Mouse (Mus musculus) left cerebral cortex, adult 2 months (tissue): Measurements from ENCODE around the gene Ddost. TPM values are rescaled to one million over a fixed set of nuclear protein-coding genes. Genes with fewer than 3 reads are reported as not detected.

Experiments used
- DNase-seq, 2 experiments: peaks; one replicate each; pipeline ENCODE4 v3.0.0; 2021 to 2022; ENCODE audit warnings: low spot score in 2 of 2, mixed read lengths in 1 of 2; ENCODE audit errors: extremely low spot score in 1 of 2
- H3K27ac ChIP-seq: fragments of 200-600 bp; 2 replicates; pipeline ENCODE4 v1.8.1; 2022
- H3K4me3 ChIP-seq: fragments of 200-600 bp; 2 replicates; pipeline ENCODE4 v1.8.1; 2022
- CTCF ChIP-seq: fragments of 200-600 bp; IDR thresholded peaks from 2 replicates; pipeline ENCODE4 v1.8.1; 2022; ENCODE audit warnings: antibody characterized with exemption, mild to moderate bottlenecking, moderate library complexity
- intact Hi-C: fragments of 180-260 bp; cut with DNase I; formaldehyde crosslinking; loops from one replicate; pipeline ENCODE4 v1.15.1; 2025
- total RNA-seq, 2 experiments: library from RNA; stranded (reverse); gene quantifications; 2 replicates each; pipeline ENCODE4 v1.2.3; 2021

The Ddost gene
- total RNA-seq, 2 experiments from 2014 or later: 82.4 to 88.9 TPM

DNA sequence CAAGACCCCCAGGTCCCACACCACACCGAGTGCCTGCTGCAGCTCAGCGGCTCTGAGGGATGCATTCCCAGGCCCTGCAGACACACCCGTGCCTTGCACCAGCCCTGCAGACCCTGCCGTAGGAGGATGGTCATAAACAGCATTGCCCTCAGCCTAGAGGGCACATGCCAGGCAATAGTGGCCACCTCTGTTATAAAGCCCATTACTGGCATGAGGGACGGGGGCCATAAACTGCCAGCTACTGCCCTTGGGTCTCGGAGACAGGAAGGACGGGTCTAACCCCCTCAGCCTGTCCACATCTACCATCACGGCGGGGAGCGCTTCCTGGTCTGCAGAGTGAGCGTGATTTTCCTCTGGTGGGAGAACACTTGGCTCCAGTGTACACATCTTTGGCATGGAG lies 8.5 kb downstream of the Ddost start:
- DNase-seq: no peak
- intact Hi-C loops: no loop called here

DNA sequence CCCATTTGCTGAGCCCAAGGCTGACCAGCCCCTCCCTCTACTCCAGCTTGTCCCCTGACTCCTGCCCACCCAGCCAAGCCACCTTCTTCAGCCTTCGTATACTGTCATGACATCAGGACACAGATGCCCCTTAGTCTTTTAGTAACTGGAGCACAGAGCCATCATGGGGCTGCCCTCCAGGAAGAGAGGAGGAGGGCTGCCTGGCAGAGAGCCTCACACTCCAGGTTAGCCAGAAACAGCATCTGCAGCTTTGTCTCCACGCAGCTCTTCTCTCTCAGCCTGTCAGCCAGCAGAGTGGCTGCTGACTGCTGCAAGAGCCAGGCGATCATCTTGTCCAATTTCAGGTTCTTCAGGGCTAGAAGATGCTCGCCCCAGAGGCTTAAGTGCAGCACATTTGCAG lies 9.3 kb downstream of the Ddost start:
- TF ChIP-seq CTCF: no peak
- Histone ChIP-seq H3K4me3 (no peak overlapping the region), H3K27ac (peak overlapping the region; percentile 40)
- DNase-seq: no peak
- intact Hi-C loops: no loop called here

More for the DNA sequence above, 8.5 kb downstream of the Ddost start:
- TF ChIP-seq CTCF: no peak
- H3K27ac ChIP-seq: no peak overlapping the region
- H3K4me3 ChIP-seq: no peak overlapping the region

DNA sequence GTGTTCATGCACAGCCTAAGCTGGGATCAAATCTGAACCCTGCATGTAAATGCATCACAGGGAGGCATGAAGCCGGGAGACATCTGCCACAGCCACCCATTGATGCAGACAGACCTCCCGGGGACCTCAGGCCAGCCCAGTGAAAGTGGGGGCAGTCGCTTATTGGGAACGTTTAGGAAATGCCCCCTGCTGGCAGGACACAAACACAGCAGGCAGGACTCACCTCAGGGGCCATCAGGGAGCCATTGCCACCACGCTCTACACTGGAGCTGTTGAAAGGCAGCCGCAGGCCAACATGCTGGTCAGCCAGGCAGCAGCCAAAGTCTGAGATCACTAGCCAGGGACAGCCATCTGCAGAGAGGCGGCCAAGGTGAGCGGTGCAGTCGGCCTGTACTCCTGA lies 11.3 kb downstream of the Ddost start:
- intact Hi-C loops: no loop called here
- H3K4me3 ChIP-seq: no peak overlapping the region
- no peak for DNase-seq
- TF ChIP-seq CTCF: peak; percentile 52
- no peak overlapping the region for H3K27ac ChIP-seq

DNA sequence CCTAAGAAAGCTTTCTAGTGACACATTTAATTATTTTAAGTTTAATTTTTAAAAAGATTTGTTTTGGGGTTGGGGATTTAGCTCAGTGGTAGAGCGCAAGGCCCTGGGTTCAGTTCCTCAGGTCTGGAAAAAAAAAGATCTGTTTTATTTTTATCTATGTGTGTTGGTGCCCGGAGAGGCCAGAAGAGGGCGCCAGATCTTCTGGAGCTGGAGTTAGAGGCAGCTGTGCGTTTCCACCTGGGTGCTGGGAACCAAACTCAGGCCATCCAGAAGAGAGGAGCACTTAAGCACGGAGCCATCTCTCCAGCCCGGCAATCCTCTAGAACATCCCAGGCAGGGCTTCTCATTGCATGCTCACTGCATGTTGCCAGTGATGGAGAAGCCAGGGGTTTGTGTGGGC lies 11.8 kb downstream of the Ddost start:
- TF ChIP-seq CTCF: peak; percentile 34
- intact Hi-C loops: no loop called here
- no peak overlapping the region for H3K27ac ChIP-seq
- DNase-seq: no peak
- no peak overlapping the region for H3K4me3 ChIP-seq

DNA sequence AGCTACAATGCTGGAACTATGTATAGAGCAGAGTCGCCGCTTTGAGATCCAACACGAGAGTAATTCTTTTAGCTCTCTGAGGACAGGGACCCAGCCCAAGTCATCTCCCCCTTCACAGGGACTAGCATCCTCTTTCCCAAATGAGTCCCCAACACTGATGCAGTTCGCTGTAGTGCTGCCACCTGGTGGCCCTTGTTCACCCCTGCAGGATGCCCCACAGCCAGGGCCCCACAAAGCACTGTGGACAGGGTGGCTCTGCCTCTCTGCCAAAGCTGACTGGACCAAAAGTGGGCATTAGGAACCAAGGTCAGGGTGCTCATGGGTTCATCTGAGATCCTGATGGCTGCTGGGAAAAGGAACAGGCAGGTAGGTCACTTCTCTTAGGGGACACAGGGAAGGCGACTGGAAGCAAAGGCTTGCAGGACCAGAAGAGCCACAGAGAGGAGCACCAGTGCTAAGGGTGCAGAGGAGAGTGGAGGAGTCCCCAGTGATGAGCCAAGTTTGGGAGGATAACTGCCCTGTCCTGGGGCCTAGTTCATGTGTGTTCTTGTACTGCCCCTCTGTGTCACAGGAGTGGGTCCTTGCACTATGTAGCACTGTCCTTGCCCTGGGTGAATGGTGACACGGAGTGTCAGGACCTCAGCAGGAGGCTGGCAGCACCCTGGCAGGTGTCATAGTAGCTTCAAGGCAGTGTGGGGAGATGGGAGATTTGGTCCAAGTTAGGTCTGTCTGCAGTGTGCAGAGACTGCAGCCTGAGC lies 14.2 kb downstream of the Ddost start:
- DNase-seq: peak; percentile 62 to 65
- H3K4me3 ChIP-seq: no peak overlapping the region
- intact Hi-C loops: loop anchor here (1.0 kb wide), 2 partner anchors 61 to 108 kb away; no protein-coding TSS in a partner anchor
- 0 out of 2 replicates have a peak overlapping the region, but pooled peaks have one; percentile 36 for H3K27ac ChIP-seq
- peak; percentile 91 for TF ChIP-seq CTCF

DNA sequence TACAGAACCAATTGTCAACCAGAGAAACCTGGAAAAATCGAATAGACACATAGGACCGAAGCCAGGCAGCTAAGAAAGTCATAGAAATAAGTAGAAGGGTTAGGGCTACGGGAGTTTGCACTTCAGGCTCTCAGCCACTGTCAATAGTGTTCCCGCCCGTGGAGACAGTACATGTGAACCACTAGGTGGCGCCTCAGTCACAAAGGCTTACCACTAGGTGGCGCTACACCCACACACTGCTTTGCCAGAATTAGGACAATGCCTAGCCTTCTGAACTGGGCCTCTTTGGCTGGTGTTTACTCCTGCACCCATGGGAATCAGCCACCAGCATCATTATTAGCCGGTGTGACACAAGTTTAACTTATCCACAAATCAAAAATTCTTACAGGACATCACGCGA lies 15.0 kb downstream of the Ddost start:
- intact Hi-C loops: loop anchor here (1.0 kb wide), 2 partner anchors 60 to 107 kb away; no protein-coding TSS in a partner anchor

DNA sequence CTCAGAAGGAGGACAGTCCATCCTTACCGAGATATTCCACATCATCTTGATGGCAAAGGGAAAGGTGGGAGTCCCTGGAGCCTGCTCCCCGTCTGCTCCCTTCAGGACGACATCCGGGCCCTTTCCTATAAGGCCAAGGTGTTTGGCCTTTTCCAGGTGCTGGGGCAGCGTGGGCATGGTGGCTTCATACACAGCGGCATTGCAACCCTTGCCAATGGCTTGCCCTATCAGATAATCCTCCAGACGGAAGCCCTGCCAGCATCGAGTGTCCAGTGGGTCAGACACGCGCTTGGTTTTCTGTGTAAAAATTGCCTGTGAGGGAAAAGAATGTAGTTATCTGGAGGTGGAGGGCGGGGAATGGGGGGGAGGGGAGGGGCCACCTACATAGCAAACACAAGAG lies 16.2 kb downstream of the Ddost start:
- no peak for TF ChIP-seq CTCF
- intact Hi-C loops: loop anchor here (5.0 kb wide), 1 partner anchor 532 kb away; no protein-coding TSS in a partner anchor
- no peak for DNase-seq

More for the DNA sequence above, 15.0 kb downstream of the Ddost start:
- DNase-seq: peak; percentile 82 to 89
- Histone ChIP-seq H3K27ac (no peak overlapping the region; the same call in 1 of the 2 replicates), H3K4me3 (no peak overlapping the region)
- TF ChIP-seq CTCF: no peak; the same call in none of the 2 replicates

DNA sequence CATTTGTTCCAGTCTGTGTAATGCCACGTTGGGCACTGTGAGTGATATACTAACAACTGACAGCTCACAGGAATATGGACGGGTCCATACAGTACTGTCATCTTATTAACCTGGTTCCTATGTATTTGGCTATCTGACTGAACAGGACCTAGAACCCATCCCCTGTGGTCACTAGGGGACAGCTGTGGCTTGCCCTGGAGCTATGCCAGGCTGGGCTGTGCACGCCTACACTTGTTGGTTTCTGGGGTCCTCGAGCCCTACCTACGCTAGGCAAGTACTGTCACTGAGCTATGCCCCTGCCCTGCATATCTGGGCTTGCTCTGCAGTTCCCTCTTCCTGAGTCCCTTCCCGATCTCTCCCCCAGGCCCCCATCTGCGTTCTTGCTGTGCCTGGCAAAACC lies 17.0 kb downstream of the Ddost start:
- intact Hi-C loops: loop anchor here (5.0 kb wide), 1 partner anchor 531 kb away; no protein-coding TSS in a partner anchor
- TF ChIP-seq CTCF: no peak
- no peak for DNase-seq
- Histone ChIP-seq H3K27ac (no peak overlapping the region), H3K4me3 (no peak overlapping the region)

More for the DNA sequence above, 16.2 kb downstream of the Ddost start:
- Histone ChIP-seq H3K27ac (no peak overlapping the region), H3K4me3 (no peak overlapping the region)

DNA sequence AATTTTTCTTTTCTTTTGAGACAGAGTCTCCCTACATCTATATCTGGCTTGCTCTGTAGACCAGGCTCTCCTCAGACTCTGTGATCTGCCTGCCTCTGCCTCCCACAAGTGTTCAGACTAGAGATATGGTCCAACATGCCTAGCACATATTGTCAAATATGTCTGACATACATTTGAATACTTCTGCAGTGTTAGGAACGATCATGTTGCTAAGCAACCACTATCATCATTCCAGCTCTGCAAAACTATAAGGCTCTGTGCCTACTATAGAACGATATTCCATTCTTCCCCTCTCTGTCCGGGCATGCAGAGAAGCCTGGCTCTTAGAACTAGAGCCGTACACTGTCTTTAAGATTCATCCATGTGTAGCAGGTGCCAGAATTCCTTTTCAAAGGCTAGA lies 18.2 kb downstream of the Ddost start:
- no peak for DNase-seq
- H3K27ac ChIP-seq: peak overlapping the region; percentile 62
- H3K4me3 ChIP-seq: no peak overlapping the region
- no peak for TF ChIP-seq CTCF
- intact Hi-C loops: loop anchor here (5.0 kb wide), 1 partner anchor 530 kb away; no protein-coding TSS in a partner anchor

DNA sequence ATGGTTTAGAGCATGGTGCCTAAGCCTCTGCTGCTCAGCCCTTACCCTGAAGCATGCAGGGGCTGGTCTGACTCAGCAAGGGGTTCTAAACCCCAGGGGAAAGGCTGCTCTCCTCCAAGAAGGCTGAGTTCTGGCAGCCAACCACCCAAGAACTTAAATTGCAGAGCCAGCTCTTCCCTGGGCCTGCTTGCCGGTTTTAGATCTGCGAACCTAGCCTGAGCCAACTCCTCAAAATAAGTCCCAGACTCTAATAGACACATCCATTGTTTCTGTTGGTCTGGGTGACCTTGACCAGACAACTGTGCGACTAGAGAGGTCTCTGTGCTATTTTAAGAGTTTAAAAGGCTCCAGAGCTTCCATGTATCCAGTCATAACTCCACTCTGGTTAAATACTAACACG lies 19.2 kb downstream of the Ddost start:
- DNase-seq: no peak
- Histone ChIP-seq H3K27ac (peak overlapping the region; percentile 62; the same call in 1 of the 2 replicates), H3K4me3 (peak overlapping the region; percentile 17)
- intact Hi-C loops: loop anchor here (5.0 kb wide), 1 partner anchor 529 kb away; no protein-coding TSS in a partner anchor
- no peak for TF ChIP-seq CTCF

DNA sequence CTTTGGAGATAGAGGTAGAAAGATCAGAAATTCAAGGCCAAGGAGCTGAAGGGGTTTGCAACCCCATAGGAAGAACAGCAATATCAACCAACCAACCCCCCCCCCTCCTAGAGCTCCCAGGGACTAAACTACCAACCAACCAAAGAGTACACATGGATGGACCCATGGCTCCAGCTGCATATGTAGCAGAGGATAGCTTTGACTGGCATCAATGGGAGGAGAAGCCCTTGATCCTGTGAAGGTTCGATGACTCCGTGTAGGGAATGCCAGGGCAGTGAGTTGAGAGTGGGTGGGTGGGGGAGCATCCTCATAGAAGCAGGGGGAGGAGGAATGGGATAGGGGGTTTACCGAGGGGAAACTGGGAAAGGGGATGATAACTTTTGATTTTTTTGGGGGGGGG lies 19.9 kb downstream of the Ddost start:
- Histone ChIP-seq H3K4me3 (no peak overlapping the region), H3K27ac (no peak overlapping the region)
- intact Hi-C loops: loop anchor here (5.0 kb wide), 1 partner anchor 528 kb away; no protein-coding TSS in a partner anchor
- no peak for DNase-seq
- TF ChIP-seq CTCF: no peak

DNA sequence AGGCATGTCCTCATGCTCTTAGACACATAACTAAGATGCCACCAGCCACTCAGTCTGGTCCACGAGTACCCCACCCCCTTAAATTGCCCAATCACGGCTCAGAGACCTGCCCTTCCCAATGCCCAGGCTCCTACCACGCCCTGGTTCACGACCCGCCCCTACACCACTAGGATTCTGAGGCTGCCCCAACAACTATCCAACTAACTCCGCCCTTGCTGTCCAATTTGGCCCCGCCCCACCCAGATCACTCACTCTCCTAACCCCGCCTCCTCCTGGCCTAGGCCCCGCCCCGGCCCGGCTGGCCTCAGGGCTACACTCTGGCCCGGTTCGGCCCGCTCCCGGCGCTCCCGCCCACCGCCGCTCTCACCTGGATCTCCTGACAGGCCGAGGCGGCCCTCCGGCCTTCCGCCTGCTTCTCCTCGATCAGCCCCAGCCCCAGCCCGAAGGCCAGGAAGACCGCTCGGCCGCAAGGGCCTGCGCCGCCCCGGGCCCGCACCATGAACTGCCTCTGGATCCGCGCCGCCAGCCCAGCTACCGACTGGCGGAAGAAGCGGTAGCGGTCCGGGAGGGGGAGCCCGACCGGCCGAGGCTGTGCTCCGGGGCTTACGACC lies 21.0 kb downstream of the Ddost start:
- no peak for TF ChIP-seq CTCF
- intact Hi-C loops: no loop called here
- Histone ChIP-seq H3K4me3 (peak overlapping the region; percentile 100), H3K27ac (peak overlapping the region; percentile 98)
- peak; percentile 92 for DNase-seq
